Mouse (Mus musculus) liver, embryonic 14.5 days (tissue): Measurements from ENCODE around the gene Uhrf1bp1l.

Experiments
- CTCF ChIP-seq: IDR thresholded peaks from 2 replicates; pipeline ENCODE4 v1.5.1; 2016; ENCODE audit warnings: antibody characterized with exemption, low read depth, control low read depth
- EP300 ChIP-seq: IDR thresholded peaks from 2 replicates; pipeline ENCODE4 v1.6.1; 2016; ENCODE audit warnings: antibody characterized with exemption, low read depth

GRCm38 (mm10) chr10:89868836-89869235, 124.0 kb downstream of the Uhrf1bp1l start:
- no peak for TF ChIP-seq CTCF
- TF ChIP-seq EP300, result no peak
